ENCODE assay signal across 8 mouse cellular contexts in the genomic region with DNA sequence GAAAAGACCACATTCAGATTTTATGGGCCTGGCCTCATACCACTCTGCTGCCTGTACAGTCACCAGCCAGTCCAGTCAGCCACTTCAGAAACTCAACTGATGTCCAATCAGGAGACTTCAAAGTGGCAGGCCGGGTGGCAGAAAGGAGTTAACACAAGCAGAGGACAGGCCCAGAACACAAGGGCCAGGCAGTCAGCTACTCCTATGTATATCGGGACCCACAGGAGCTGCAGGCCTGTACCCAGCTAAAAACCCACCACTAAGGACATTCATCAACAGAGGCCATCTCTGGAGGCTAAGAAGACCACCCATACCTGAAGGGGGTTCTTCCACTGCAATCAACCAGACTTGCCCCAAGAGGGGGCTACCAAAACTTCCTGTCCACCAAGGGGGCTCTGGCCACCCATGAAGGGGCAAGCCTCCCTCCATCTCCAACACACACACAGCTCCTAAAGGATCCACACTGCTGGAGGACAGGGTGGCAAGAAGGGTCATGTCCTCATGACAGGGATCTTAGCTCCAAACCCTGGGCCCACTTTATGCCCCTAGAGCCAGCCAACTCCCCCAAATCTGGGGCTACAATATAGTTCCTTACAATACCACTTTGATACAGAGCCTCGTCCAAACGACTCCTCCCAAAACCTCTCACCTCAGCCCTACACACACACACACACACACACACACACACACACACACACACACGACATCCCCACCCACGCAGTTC. TPM values are rescaled to one million over a fixed set of nuclear protein-coding genes. Genes with fewer than 3 reads are reported as not detected.
DNase-seq lines count a peak whose midpoint lies in the region; ATAC-seq and TF ChIP-seq lines count a peak whose summit lies in the region.

No protein-coding gene starts in this region.

- no peak for TF ChIP-seq POLR2A in bone marrow, adult 2 months (IDR thresholded peaks at IDR 0.05; ENCODE audit: borderline replicate concordance, control insufficient read depth, low read depth, low read length)
- TF ChIP-seq POLR2A in olfactory bulb, adult 2 months (IDR thresholded peaks at IDR 0.05; ENCODE audit: insufficient read depth, low read depth, low read length), result no peak

- WGBS in kidney, embryonic 14.5 days, result 3% methylated on average over 6 of the region's 6 CpGs
- 8% methylated on average over 6 of the region's 6 CpGs for WGBS in bone marrow, adult 2 months
- 5% methylated on average over 6 of the region's 6 CpGs for WGBS in heart, embryonic 16.5 days
- 9% methylated on average over 6 of the region's 6 CpGs for WGBS in liver, embryonic 15.5 days (ENCODE audit: insufficient replicate concordance)
- 4% methylated on average over 6 of the region's 6 CpGs for WGBS in olfactory bulb, adult 2 months

- peak overlapping the region; percentile 99 for H3K9ac ChIP-seq in kidney, embryonic 14.5 days (ENCODE audit: low read depth, low read length)
- peak overlapping the region; percentile 96 for H3K9ac ChIP-seq in heart, embryonic 16.5 days (ENCODE audit: low read length)
- H3K9ac ChIP-seq in liver, embryonic 15.5 days, result peak overlapping the region; percentile 90

- H3K27me3 ChIP-seq in kidney, embryonic 14.5 days (ENCODE audit: control insufficient read depth, insufficient read depth, low read length), result no peaks in the 10 kb centered on the region
- H3K27me3 ChIP-seq in heart, embryonic 16.5 days (ENCODE audit: control insufficient read depth, insufficient read depth, low read length), result no peaks in the 10 kb centered on the region
- H3K27me3 ChIP-seq in liver, embryonic 15.5 days, result no peaks in the 10 kb centered on the region

- H3K4me1 ChIP-seq in kidney, embryonic 14.5 days (ENCODE audit: control insufficient read depth, insufficient read depth, low read length), result peaks cover 44% of the 10 kb centered on the region
- peaks cover 3% of the 10 kb centered on the region for H3K4me1 ChIP-seq in bone marrow, adult 2 months (ENCODE audit: control insufficient read depth, insufficient read depth, low read length)
- H3K4me1 ChIP-seq in heart, embryonic 16.5 days (ENCODE audit: control insufficient read depth, insufficient read depth, low read length), result peaks cover 40% of the 10 kb centered on the region
- H3K4me1 ChIP-seq in liver, embryonic 15.5 days (replicated peaks), result peaks cover 60% of the 10 kb centered on the region
- H3K4me1 ChIP-seq in olfactory bulb, adult 2 months (ENCODE audit: control insufficient read depth, insufficient read depth, low read length), result peaks cover 49% of the 10 kb centered on the region

- ATAC-seq in kidney, embryonic 14.5 days (ENCODE audit: low FRiP score, low TSS enrichment), result peak; percentile 5; the same call in 1 of the 2 replicates
- ATAC-seq in heart, embryonic 16.5 days (replicated peaks; ENCODE audit: extremely low read depth, insufficient read depth, low FRiP score), result no peak
- ATAC-seq in liver, embryonic 15.5 days (ENCODE audit: insufficient read depth), result no peak

- peak overlapping the region; percentile 85 for H3K4me2 ChIP-seq in kidney, embryonic 14.5 days (replicated peaks; ENCODE audit: low read depth, low read length)
- H3K4me2 ChIP-seq in heart, embryonic 16.5 days (ENCODE audit: low read depth, low read length), result peak overlapping the region; percentile 96
- peak overlapping the region; percentile 99 for H3K4me2 ChIP-seq in liver, embryonic 15.5 days

- H3K4me3 ChIP-seq in kidney, embryonic 14.5 days (ENCODE audit: low read length), result peak overlapping the region; percentile 75
- H3K4me3 ChIP-seq in bone marrow, adult 2 months (replicated peaks; ENCODE audit: control insufficient read depth, low read depth, low read length), result peak overlapping the region; percentile 37
- H3K4me3 ChIP-seq in heart, embryonic 16.5 days (ENCODE audit: low read length), result peak overlapping the region; percentile 76
- H3K4me3 ChIP-seq in liver, embryonic 15.5 days (replicated peaks), result peak overlapping the region; percentile 86
- H3K4me3 ChIP-seq in olfactory bulb, adult 2 months (ENCODE audit: insufficient read depth, low read depth, low read length), result peak overlapping the region; percentile 95

- no peak for DNase-seq in kidney, adult 11 months
- no peak for DNase-seq in ovary, postnatal 36 days (ENCODE audit: low spot score)
- DNase-seq in right cerebral cortex, postnatal 14 days, result no peak

- no peak for TF ChIP-seq CTCF in bone marrow, adult 2 months (IDR thresholded peaks at IDR 0.05; ENCODE audit: control insufficient read depth, insufficient read depth, low read length)
- no peak for TF ChIP-seq CTCF in olfactory bulb, adult 2 months (IDR thresholded peaks at IDR 0.05; ENCODE audit: insufficient read depth, low read depth, low read length)

- H3K36me3 ChIP-seq in kidney, embryonic 14.5 days (ENCODE audit: control insufficient read depth, insufficient read depth, low read length), result no peaks in the 10 kb centered on the region; the same call in 1 of the 2 replicates
- H3K36me3 ChIP-seq in heart, embryonic 16.5 days (ENCODE audit: control insufficient read depth, insufficient read depth), result no peaks in the 10 kb centered on the region
- no peaks in the 10 kb centered on the region for H3K36me3 ChIP-seq in liver, embryonic 15.5 days (replicated peaks)

- H3K27ac ChIP-seq in kidney, embryonic 14.5 days (ENCODE audit: low read depth, low read length), result peak overlapping the region; percentile 84
- H3K27ac ChIP-seq in bone marrow, adult 2 months (ENCODE audit: control insufficient read depth, insufficient read depth, low read depth, low read length, poor library complexity), result no peak overlapping the region
- peak overlapping the region; percentile 95 for H3K27ac ChIP-seq in heart, embryonic 16.5 days (ENCODE audit: low read length)
- peak overlapping the region; percentile 94; the same call in 1 of the 2 replicates for H3K27ac ChIP-seq in liver, embryonic 15.5 days (replicated peaks)
- H3K27ac ChIP-seq in olfactory bulb, adult 2 months (ENCODE audit: insufficient read depth, low read depth, low read length), result no peak overlapping the region

- no peaks in the 10 kb centered on the region for H3K9me3 ChIP-seq in kidney, embryonic 14.5 days (ENCODE audit: control insufficient read depth, low read length)
- no peaks in the 10 kb centered on the region for H3K9me3 ChIP-seq in heart, embryonic 16.5 days (replicated peaks; ENCODE audit: control insufficient read depth, low read length)
- H3K9me3 ChIP-seq in liver, embryonic 15.5 days (replicated peaks), result no peaks in the 10 kb centered on the region

RNA-seq across cellular contexts. Expression of gene Zfp362, which starts 1.3 kb away (rescaled TPM):
- 33.4 and 37.8 TPM in 2 replicates for polyA plus RNA-seq in kidney, embryonic 14.5 days (2014; fragmentation: Nextera tagmentation; extraction: Ambion mirVana)
- polyA plus RNA-seq in bone marrow, adult 2 months (2011; ENCODE audit: insufficient read depth, insufficient read length, low replicate concordance, missing spikeins), result 10.3 and 12.1 TPM in 2 replicates
- 17.2 and 18.2 TPM in 2 replicates for polyA plus RNA-seq in heart, embryonic 16.5 days (2015; fragmentation: Nextera tagmentation; extraction: Ambion mirVana)
- 6.5 and 6.8 TPM in 2 replicates for polyA plus RNA-seq in liver, embryonic 15.5 days (2015; fragmentation: Nextera tagmentation; extraction: Ambion mirVana)
- polyA plus RNA-seq in olfactory bulb, adult 2 months (2012; ENCODE audit: insufficient read depth, insufficient read length, low replicate concordance, missing spikeins), result not detected in 2 replicates

RNA-seq across cellular contexts. Expression of gene A3galt2, which starts 49.4 kb away (rescaled TPM):
- polyA plus RNA-seq in kidney, embryonic 14.5 days (2014; fragmentation: Nextera tagmentation; extraction: Ambion mirVana), result 0.23 and 0.49 TPM in 2 replicates
- 0.34 and 1.5 TPM in 2 replicates for polyA plus RNA-seq in bone marrow, adult 2 months (2011; ENCODE audit: insufficient read depth, insufficient read length, low replicate concordance, missing spikeins)
- polyA plus RNA-seq in heart, embryonic 16.5 days (2015; fragmentation: Nextera tagmentation; extraction: Ambion mirVana), result 0.04 and 0.11 TPM in 2 replicates
- polyA plus RNA-seq in liver, embryonic 15.5 days (2015; fragmentation: Nextera tagmentation; extraction: Ambion mirVana), result not detected in 2 replicates
- not detected in 2 replicates for polyA plus RNA-seq in olfactory bulb, adult 2 months (2012; ENCODE audit: insufficient read depth, insufficient read length, low replicate concordance, missing spikeins)

Comparison
In these comparisons a context has a peak if more than half of its experiments do, and no peak if none do; other contexts are left out.
1. H3K27ac ChIP-seq: peak in kidney, embryonic 14.5 days (single experiment), heart, embryonic 16.5 days (single experiment) and liver, embryonic 15.5 days (single experiment); none in bone marrow, adult 2 months (single experiment) and olfactory bulb, adult 2 months (single experiment).
2. H3K4me3 ChIP-seq: peak in every context shown above with its lines; median percentile 95 in olfactory bulb, adult 2 months; 86 in liver, embryonic 15.5 days; 76 in heart, embryonic 16.5 days; 75 in kidney, embryonic 14.5 days; 37 in bone marrow, adult 2 months.
3. Peak in every context shown above with its lines, with median percentiles within 50 percentile points of each other: H3K4me2 ChIP-seq and H3K9ac ChIP-seq.